Mouse (Mus musculus) gastrocnemius, adult 8-10 months (tissue): ENCODE results near the gene Mrpl14. TPM values are rescaled to one million over a fixed set of nuclear protein-coding genes. Genes with fewer than 3 reads are reported as not detected.

Source experiments
- DNase-seq, 2 experiments: peaks; one replicate each; pipeline ENCODE4 v3.0.0; 2022; ENCODE audit warnings: low spot score in 2 of 2
- total RNA-seq, 4 experiments: library from RNA; stranded (reverse); gene quantifications; 2 replicates each; pipeline ENCODE4 v1.2.4; 2022

Gene Mrpl14
- total RNA-seq, 4 experiments from 2014 or later = 105 to 141 (median 132) TPM

DNA sequence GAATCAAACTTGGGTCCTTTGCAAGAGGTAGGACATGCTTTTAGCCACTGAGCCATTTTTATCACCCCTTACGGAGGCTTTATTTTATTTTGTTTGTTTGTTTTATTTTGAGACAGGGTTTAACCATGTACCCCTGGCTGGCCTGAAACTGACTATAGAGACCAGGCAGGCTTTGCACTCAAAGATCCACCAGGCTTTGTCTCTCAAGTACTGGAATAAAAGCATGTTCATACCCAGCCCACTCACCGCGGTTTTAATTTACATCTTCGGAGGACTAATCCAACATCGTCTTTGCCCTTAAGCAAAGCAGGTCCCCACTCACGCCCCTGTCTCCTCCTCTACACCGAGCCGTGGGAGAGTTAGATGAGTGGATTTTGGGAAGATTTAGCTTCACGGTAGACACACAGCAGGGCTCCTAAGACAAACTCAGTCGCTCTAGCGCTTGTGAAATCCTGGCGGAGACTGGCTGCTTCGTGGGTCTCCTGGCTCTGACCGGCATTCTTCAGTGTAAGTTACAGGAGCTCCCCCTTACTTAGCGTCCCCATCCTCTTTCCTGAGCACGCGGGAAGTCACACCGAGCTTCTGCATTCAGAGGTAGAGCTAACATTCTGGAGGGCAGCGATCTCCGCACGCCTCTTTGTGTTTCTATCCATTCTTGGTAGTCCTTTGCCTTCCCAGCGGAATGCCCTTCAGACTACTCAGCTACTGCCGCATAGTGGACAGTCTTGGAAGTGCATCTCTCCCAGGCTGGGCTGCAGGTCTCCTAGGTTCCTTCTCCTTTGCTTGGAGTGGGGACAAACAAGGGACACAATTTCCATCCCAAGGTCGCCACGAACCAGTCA lies 37.8 kb downstream of the Mrpl14 start:
- peak; percentile 65 to 70 for DNase-seq

DNA sequence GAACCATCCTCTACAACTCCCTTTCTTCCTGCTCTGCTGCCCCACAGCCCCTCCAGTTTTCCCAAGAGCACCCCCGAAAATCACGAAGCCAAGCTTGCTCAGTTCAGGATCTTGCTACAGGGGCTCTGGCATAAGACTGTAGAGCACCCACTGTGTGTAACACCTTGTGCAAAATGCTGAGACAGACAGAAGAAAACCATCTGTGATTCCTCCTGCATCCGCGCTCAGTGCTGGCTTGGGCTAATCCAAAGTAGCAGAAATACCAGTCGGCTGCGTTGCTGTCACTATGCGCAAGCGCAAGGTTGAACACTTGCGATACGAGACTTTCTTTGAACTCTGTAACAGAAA lies 38.4 kb downstream of the Mrpl14 start:
- DNase-seq = no peak

DNA sequence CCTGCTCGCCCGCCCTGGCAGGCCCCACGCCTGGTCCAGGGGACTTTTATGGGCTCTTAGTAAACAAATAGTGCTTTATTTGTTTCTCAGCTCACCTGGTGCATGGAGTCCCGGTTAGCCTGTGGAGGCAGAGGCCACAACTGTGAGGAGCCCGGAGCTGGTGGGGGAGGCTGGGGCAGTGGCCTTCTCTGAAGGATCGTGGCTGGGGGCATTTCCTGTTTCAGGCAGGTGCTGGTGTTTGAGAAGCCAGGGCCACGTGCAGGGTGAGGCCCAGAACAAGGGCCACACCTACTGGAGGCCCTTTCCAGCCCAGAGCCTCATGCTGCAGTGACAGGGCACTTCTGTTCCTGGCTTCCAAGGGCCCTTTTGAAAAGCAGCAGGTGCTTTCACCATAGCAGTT lies 40.1 kb downstream of the Mrpl14 start:
- DNase-seq = no peak

DNA sequence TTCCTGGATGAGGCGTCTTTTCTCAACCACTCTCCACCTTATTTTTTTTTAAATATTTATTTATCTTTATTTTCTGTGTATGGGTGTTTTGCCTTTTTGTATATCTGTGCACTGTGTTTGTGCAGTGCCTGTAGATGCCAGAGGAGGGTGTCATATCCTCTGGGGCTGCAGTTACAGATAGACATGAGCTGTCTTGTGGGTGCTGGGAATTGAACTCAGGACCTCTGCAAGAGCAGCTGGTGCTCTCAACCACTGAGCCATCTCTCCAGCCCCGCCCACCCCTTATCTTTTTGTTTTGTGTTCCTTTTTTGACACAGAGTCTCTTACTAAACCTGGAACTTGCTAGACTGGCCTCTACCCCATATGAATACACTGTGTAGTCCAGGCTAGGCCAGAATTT lies 41.4 kb downstream of the Mrpl14 start:
- no peak for DNase-seq

DNA sequence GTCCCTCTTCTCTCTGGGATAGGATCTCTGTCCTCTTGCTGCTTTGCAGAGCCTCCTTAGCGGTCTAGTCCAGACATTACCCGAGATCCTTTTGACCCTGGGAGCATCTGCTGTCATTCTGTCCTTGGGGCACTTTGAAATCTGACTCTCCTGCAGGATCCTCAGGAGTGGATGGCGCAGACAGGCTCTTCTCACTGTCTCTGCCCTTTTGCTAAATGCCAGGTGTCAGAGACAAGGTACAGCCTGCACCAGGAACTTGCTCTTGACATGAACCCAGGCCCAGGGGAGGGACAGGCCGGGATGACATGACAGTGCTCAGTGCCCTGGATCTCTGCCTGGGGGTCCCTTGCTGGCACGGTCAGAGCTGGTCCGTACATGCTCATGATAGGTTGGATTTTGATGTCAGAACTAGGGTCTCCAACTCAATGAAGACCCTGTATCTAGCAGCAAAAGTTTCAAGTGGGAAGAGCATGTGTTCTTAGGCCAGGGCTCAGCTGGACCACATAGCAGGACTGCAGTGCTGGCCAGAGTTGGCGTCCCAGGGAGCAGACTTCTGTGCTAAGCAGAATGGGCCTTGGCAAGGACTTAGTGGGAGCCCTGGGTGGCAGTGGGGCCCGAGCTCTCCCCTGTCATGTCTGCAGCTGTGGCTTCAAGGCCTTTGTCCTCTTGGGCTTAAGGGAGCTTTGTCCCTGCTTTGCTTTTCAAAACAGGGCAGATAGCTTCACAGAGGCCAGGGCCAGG lies 42.0 kb downstream of the Mrpl14 start:
- peak in 1 of 2 experiments; percentile 39 for DNase-seq

DNA sequence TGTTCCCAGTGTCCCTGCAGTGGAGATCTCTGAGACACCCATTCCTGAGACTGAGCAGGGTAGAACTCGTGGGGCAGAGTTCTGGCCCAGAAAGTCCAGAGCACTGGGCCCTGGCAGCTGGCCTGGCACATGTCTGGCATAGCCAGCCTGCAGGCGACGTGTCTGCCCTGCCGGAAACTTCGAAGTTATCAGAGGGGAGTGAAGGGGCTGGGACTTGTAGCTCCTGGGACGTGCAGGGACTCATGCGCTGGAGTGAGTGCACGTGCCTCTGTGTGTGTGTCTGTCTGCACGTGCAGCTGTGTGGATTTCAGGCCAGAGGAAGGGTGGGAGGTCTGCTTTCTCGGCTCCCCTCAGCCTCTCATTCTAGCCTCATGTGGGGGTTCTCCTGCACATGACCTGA lies 43.3 kb downstream of the Mrpl14 start:
- DNase-seq = no peak

DNA sequence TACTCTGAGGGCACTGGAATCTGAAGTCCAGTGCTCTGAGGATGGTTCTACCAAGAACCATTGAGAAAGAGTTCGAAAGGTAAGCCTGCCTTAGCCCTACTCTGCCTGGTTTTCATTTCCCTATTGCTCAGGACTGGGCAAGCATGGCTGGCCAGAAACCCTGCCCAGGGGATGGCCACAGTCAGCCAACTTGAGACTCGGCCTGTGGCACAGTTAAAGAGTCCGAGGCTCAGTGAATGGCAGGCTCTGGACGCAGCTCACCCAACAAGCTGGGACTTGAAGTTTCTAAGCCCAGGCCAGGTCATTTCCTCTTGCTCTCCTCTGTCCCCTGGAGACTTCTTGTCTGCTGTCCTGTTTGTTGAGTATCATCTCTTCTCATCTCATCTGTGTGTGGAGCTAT lies 44.6 kb downstream of the Mrpl14 start:
- DNase-seq = no peak

DNA sequence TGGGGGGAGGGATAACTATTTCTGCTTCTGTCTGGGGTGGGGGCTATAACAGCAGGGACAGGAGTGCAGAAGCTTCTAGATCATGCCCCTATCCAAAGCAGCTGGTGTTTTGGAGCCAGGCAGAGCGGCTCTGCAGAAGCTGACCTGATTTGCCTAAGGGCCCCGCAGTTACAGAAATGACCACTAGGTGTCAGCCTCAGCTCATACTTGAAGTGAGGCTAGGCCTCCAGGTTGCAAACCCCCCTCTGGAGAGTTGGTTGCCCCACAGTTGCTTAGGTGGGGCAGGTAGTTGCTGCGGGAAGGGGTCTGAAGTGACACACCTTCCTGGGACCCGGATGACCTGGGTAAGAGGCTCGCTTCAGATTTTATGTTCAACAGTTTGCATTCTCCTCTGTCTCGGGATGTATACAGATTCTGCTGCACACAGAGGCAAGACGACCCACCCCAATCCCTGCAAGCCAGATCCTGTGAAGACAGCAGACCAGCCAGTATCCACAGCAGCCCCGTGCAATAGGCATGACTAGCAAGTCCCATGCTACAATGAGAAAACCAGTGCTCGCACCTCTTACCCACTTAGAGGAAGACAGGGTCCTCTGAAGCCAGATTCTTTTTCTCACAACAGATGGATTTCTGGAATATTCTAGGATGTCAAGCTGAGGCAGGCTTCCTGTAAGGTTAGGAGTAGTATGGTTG lies 45.2 kb downstream of the Mrpl14 start:
- peak; percentile 82 to 86 for DNase-seq

DNA sequence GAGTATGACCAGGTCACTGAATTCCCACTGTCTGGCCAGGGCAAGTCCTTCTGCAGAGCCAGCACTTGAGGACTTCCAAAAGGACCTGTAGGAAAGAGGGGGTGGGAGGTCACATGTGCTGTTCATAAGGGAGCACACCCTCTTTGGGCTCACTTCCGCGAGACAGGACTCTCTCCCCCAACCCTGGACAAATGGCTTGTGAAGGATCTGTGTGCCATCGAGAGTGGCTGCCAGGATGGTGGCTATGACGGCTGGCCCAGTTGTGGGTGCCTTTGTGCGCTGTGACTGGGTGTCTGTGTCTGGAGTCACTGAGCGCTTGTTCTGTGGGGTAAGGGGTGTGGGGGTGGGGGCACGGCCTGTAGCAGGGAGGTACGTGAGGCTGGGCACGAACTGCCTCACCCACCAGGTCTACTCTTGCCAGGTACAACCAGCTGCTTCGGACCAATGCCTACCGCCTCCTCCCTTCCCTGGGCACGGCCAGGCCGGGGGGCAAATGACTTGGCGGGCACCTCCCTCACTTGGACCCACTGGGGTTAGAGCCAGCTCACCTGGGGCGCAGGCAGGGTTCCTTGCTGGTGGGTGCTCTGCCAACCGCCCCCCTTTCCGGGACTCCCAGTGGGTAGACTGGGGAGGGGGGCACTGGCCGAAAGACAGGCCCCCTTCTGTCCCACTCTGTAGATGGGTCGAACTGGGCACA lies 47.1 kb downstream of the Mrpl14 start:
- no peak for DNase-seq

DNA sequence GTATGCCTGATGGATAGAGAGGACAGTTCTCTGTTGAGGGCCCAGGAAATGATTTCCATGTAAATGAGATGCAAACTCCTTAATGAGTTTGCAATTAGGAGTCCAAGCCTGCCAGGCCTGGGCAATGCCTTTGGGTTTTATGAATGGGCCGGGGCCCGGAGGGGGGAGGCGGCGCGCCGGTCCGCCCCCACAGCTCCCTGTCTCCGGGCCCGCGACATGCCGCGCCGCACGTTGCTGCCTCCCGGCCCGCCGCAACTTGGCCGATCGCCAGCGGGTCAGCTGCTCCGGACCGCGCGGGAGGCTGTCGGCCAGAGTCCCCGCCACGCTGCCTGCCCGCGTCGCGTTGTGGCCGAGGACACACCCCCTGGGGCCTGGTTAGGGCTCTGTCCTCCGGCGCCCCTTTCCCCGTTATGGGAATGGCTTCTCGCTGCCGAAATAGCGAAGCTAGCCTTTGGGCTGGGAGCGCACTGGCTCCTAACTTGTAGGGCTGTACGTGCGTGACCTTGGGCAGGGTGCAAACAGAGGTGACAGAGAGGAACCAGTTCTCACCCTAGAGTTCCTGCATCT lies 47.7 kb downstream of the Mrpl14 start, which contains the start of gene 1600014C23Rik:
Gene 1600014C23Rik (minus strand): TSS at position 110 of the 567 bp plus-strand sequence.
- DNase-seq = peak in 1 of 2 experiments; percentile 44

DNA sequence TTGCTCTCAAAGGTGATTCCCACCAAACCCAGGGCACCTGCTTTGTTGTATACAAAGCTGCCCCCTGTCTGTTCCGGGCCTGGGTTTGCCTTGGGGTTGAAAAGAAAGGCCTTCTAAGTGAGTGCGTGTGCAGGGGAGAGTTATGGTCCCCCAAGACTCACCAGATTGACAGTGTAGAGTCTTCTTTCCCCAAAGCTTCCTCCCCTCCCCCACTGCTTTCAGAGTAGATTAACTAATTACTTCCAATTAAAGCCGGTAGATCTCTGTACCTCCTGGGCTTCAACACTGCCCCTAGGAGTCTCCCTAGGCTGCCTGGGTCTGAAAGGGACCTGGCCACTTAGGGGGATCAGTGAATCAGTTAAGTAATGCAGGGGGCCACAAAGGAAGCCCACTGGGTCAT lies 48.2 kb downstream of the Mrpl14 start:
- DNase-seq = no peak

DNA sequence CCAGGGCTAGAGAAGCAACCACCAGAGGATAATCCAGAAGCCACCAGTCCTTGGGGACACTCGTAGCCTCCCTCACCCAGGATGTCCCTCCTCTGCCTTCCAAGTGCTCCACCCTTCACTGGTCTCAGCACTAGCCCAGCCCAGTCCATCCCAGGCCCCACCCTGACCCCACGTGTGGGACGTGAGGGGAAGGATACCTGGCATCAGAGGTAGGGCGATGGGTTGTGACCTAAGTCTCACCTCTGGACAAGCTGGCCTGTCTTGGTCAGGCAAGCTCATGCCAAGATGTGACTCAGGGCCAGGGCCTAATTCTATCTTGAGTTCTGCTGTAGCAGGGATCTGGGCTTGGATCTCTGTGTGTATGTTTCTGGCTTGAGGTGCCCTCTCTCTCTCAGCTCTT lies 48.8 kb downstream of the Mrpl14 start:
- DNase-seq = no peak

DNA sequence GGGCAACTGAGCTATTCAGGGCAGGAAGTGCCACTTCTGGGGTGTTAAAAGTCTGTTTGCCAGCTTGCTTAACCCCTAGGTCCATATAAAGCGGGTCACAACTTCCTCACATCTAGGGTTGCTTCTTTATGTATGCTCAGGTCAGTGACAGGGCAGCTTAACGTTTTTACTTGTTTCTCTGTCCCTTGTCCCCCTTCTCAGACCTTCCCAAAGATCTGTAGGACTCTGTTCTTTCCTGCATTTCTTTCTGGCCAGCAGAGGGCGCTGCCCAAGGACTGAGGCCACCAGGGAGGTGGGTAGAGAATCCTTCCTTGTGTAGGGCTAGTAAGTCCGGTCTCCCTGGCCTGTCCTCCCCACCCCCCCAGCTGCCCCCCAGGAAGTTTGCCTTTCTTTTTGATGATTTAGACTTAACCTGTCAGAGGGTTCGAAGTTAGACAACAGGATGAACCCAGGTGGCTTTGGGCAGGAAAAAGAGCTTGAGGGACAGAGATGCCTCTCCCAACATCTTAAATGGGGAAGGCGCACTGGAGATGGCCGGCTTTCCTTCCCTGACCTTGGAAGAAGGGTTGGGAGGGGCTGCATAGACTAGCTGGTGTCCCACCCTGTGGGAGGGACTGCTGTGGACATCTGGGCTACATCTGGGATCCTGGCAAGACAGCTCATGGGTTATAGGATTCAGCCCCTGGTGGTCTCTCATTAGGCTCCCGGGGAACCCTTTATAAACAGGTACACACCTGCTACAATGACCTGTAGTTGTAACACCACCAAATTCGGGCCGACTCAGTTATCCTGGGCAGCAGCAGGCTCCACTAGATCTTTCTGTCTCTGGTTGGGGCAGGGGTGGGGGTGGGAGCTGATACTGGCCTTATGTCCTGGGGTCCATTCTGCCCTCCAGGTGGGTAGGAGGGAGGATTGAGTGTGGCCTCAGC lies 49.5 kb downstream of the Mrpl14 start:
- peak; percentile 75 to 76 for DNase-seq

DNA sequence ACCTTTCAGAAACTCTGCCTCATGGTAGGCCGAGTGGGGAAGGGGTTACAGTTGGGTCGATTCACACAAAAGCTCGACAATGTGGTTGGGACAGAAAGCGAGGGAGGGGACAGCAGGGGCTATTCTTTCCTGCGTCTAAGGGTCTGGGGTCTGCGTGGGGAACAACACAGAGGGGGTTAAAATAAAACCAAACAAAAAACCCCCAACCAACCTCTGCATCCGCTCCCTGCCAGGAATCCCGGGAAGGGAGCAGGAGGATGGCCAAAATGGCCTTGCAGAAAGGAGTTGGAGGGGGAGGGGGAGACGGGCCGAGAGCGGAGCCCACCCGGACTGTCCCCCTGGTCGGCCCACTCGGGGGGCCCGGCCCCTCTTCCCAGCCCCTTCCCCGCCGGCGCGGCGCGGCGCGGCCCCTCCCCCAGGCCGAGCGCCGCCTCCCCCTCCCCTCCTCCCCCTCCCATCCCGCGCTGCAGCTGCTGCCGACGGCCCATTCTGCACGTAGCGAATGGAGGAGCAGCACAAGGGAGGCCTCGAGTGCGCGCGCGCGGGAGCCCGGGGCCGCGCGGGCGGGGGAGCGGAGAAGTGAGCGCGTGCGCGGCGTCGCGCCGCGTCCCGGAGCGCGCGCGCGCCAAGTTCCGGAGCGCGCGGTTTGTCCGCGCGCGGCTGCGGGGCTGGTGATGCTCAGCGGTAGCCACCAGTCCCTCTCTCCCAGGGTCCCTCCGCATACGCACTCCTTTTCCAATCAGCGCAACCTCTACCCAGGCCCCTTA lies 50.4 kb downstream of the Mrpl14 start:
- DNase-seq = peak; percentile 62 to 78

DNA sequence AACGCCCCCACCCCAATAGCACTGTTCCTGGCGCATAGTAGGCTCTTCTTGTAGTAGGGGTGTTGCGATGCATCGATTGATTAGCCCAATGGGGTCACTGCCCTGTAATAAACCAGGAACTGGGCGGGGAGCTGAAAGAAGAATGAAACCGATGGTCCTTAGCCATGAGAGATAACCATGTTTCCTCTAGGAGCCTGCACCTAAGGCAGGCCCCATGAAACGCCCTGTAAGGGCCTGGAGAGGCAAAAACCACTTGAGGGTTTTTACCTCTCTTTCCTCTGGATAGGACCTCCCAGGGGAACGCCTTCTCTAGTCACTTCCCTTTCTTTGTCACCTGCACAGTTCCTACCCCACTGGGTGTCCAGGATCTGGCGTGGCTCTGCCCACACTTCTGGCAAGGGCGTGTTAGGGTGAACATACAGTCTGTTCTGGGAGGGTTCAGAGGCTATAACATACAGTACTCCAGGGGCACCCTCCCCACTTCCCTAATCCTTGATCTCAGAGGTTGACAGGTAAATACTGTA lies 51.0 kb downstream of the Mrpl14 start:
- DNase-seq = no peak

DNA sequence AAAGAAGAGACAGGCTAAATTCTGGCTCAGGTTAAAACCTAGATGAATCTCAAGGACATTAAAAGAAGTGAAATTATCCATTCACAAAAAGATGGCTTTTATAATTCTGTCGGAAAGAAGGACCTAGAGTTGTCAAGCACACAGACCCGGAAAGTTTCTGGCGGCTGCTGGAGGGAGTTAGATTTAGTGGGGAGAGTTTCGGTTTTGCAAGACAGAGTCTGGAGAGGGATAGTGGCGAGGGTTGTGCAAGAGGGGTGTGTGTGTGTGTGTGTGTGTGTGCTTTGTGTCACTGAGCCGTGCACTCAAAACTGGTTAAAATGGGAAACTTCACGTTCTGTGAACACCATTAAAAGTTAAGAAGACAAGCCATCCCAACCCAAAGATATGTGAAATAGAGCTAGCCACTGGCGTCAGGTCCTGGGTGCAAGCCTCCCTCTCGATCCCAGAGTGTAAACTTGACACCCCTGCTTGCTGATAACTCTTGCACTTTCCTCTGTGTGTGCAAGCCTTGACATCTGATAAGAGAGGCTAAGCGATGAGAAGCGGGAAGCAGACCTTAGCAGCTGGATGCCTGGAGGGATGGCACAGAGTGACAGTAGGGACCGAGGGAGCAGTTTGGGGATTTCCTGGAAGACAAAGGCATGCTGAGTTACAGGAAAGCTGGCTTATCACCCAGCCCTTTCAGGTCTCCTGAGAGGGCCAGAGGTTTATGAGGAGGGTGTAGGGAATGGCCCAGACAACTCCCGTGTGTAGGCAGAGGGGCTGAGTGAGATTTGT lies 56.4 kb downstream of the Mrpl14 start:
- DNase-seq = no peak

DNA sequence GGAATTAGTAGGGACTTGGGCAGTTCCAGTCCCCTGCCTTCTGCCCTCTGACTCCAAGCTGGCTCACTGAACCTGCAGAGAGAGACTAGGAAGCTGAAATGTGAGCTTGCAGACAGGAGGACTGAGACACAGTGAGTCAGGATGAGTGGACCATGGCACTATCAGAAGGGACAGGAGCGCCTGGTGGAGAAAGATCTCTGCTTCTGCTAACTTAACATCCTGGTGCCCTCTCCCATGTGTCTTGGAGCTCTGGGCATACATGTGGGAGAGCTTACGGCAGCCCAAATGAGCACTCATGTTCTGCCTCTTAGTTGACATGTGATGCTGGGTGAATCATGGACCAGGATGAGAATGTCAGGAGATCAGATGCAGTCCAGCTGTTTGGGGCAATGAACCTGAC lies 59.5 kb downstream of the Mrpl14 start:
- DNase-seq = no peak

DNA sequence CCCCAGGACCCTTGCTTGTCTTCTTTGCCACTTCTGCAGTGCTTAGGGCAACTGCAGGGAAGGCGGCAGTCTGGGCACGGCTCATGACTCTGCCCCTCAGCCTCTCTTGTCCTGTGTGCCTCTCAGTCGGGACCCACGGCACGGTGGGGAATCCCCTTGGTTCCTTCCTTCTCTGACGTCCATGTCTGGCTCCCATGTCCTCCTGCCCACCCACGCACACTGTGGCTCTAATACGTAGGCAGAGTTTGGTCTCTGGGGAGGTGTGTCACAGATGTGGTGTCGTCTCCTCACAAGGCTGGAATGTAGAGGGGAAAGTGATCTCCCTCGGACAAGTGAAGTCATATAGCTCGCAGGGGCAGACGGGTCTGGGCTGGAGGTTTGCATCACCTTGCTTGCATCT lies 60.6 kb downstream of the Mrpl14 start:
- DNase-seq = no peak
